In genomic region chr5:125835890-125836289, GRCm38 (mm10) we compare ENCODE assay signal across 21 mouse cellular contexts.
DNase-seq lines count a peak whose midpoint lies in the region; ATAC-seq lines count a peak whose summit lies in the region.
"Had no signal": no experiment of that assay in that cellular context is flagged by ENCODE, and none has a peak within 500 bp of the region (broad histone marks: within the 10 kb centered on the region; RNA-seq: fewer than 3 reads in every experiment).

No protein-coding gene starts in this region.

- ATAC-seq in granulocyte monocyte progenitor cell, adult 5-6 weeks (replicated peaks; ENCODE audit: poor library complexity, severe bottlenecking) = no peak
- ATAC-seq: forebrain, embryonic 14.5 days; forebrain, postnatal 0 days; Patski had no signal

- intact Hi-C loops in left cerebral cortex, postnatal 4 days (cut with DNase I) = no loop called here

- DNase-seq in frontal cortex, adult 2 months (ENCODE audit: extremely low spot score in 1 of 2, low spot score in 1 of 2) = peak; percentile 51 to 60
- DNase-seq in frontal cortex, postnatal 25 days (ENCODE audit: low spot score in 2 of 2) = no peak
- DNase-seq in left cerebral cortex, adult 11 months (ENCODE audit: low spot score) = peak; percentile 21
- no peak for DNase-seq in left cerebral cortex, postnatal 4 days
- DNase-seq in right cerebral cortex, adult 2 months (ENCODE audit: low spot score in 2 of 2) = peak; percentile 12 to 23
- DNase-seq in right cerebral cortex, postnatal 4 days = no peak
- DNase-seq: adrenal gland, postnatal 10 days; adrenal gland, postnatal 36 days; B cell, adult 2 months; cerebellum, adult 11 months; cerebellum, adult 2 months; cerebellum, adult 9-11 months; cerebellum, postnatal 25 days; forebrain, postnatal 0 days; gastrocnemius, adult 2 months; gastrocnemius, postnatal 14 days; heart, adult 2 months; heart, postnatal 14 days had no signal

Comparison
In these comparisons a context has a peak if more than half of its experiments do, and no peak if none do; other contexts are left out.
1. DNase-seq: peak in frontal cortex, adult 2 months (2 of 2), left cerebral cortex, adult 11 months (single experiment) and right cerebral cortex, adult 2 months (2 of 2); none in frontal cortex, postnatal 25 days (0 of 2), left cerebral cortex, postnatal 4 days (single experiment) and right cerebral cortex, postnatal 4 days (single experiment).